Mouse (Mus musculus): ENCODE data around the gene Gm8947. TPM values are rescaled to one million over a fixed set of nuclear protein-coding genes. Genes with fewer than 3 reads are reported as not detected.
"Not testable (repeated sequence)": the region's sequence is repeated elsewhere in the genome, so short reads cannot be mapped to it uniquely, and the experiment has no call there.

The Gm8947 gene
- not detected in 2 replicates for polyA plus RNA-seq (2015; fragmentation: Nextera tagmentation; extraction: Ambion mirVana)

DNA sequence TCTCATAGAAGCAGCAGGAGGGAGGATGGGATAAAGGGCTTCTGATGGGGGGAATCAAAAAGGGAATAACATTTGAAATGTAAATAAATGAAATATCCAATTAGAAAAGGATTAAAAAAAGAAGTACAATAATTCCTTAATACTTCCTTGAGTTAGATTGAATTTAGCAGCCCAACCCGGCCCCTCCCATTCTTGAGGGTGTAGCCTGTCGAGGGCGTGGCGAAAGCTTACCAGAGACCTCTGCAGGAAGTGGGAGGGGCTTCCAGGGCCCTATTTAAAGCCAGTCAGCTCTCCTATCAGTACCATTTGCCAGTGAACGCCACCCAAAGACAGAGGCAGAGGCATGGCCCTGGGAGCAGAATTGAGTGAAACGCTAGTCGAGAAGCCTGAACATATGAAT is at the start of gene Gm8947:
Gene Gm8947, plus strand, starts transcription at position 302 of the 400 bp plus-strand sequence.
- not testable (repeated sequence) for H3K4me2 ChIP-seq (ENCODE audit: low read length); ATAC-seq; H3K27ac ChIP-seq (ENCODE audit: low read length); H3K27me3 ChIP-seq (replicated peaks; ENCODE audit: control insufficient read depth, insufficient read depth, low read length); H3K9ac ChIP-seq (replicated peaks; ENCODE audit: low read depth, low read length); H3K4me3 ChIP-seq (replicated peaks; ENCODE audit: low read length); H3K4me1 ChIP-seq (replicated peaks; ENCODE audit: control insufficient read depth, insufficient read depth, low read length); H3K36me3 ChIP-seq (ENCODE audit: control insufficient read depth, insufficient read depth); H3K9me3 ChIP-seq (ENCODE audit: control insufficient read depth, low read length)
- no CpG with 5 or more reads among the region's 7 CpGs for WGBS

DNA sequence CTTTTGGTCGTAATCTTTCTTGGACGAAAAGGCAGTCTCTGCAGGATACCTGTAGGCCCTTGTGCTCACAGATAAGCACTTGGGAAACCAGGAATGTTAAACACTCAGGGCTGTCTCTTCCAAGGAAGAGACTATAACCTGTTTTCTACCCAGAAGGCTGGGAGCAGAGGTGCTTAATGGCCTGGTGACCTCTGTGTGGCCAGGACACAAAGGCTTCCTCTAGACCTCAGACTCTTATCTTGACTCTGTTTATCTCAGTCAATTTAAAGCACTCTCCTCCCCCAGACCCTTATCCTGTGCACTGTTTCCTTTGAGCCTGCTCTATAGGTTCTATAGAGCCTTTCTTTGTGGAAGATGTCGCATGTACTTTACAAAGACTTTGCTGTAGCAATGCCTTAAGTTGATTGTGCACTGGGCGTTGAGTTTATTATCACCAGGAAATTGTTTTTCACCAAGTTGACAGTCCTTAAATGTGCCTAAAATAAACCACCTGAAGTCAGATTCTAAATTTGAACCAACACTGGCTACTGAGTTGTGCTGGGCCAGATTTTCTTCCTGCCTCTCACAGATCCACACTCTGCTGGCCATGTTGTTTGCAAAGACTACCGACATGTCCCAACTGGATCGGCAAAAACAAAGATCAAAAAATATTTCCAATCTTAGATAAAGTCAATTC is 47.6 kb upstream of the Gm8947 start:
- no peak overlapping the region for H3K4me2 ChIP-seq (ENCODE audit: low read length)
- WGBS: 79% methylated on average over 6 of the region's 6 CpGs
- no peaks in the 10 kb centered on the region for H3K27me3 ChIP-seq (replicated peaks; ENCODE audit: control insufficient read depth, insufficient read depth, low read length)
- no peak for ATAC-seq
- H3K27ac ChIP-seq (ENCODE audit: low read length): no peak overlapping the region
- no peaks in the 10 kb centered on the region for H3K4me1 ChIP-seq (replicated peaks; ENCODE audit: control insufficient read depth, insufficient read depth, low read length)
- no peak overlapping the region for H3K9ac ChIP-seq (replicated peaks; ENCODE audit: low read depth, low read length)
- H3K36me3 ChIP-seq (ENCODE audit: control insufficient read depth, insufficient read depth): no peaks in the 10 kb centered on the region
- H3K9me3 ChIP-seq (ENCODE audit: control insufficient read depth, low read length): no peaks in the 10 kb centered on the region
- no peak overlapping the region for H3K4me3 ChIP-seq (replicated peaks; ENCODE audit: low read length)

DNA sequence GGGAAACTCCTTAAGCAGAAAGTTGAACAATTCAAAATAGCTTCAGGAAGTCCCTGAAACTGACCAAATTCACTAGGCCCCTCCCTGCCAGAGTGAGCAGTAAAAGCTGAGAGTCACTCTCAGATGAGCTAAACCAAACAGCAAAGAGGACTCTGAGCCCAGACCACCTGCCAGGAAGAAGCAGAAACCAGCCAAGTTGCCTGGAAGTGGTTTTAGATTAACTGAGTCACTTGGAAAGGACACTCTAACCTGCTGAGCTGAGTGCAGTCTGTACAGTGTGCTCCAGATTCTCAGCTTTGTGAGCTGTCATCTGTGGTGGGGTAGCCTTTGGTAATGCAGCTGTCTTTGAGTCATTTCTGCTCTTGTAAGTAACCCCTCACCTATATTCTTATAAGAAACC is 44.4 kb upstream of the Gm8947 start:
- H3K4me2 ChIP-seq (ENCODE audit: low read length): no peak overlapping the region
- no peaks in the 10 kb centered on the region for H3K27me3 ChIP-seq (replicated peaks; ENCODE audit: control insufficient read depth, insufficient read depth, low read length)
- no peak overlapping the region for H3K4me3 ChIP-seq (replicated peaks; ENCODE audit: low read length)
- H3K9me3 ChIP-seq (ENCODE audit: control insufficient read depth, low read length): no peaks in the 10 kb centered on the region
- ATAC-seq: no peak
- H3K27ac ChIP-seq (ENCODE audit: low read length): no peak overlapping the region
- H3K4me1 ChIP-seq (replicated peaks; ENCODE audit: control insufficient read depth, insufficient read depth, low read length): no peaks in the 10 kb centered on the region
- no peak overlapping the region for H3K9ac ChIP-seq (replicated peaks; ENCODE audit: low read depth, low read length)
- no peaks in the 10 kb centered on the region for H3K36me3 ChIP-seq (ENCODE audit: control insufficient read depth, insufficient read depth)

- WGBS: 93% methylated on average over 7 of the region's 7 CpGs
- no peaks in the 10 kb centered on the region for H3K9me3 ChIP-seq (ENCODE audit: control insufficient read depth, low read length)
These were observed 42.0 kb upstream of the Gm8947 start for GRCm38 (mm10) chr1:151150211-151150610.

DNA sequence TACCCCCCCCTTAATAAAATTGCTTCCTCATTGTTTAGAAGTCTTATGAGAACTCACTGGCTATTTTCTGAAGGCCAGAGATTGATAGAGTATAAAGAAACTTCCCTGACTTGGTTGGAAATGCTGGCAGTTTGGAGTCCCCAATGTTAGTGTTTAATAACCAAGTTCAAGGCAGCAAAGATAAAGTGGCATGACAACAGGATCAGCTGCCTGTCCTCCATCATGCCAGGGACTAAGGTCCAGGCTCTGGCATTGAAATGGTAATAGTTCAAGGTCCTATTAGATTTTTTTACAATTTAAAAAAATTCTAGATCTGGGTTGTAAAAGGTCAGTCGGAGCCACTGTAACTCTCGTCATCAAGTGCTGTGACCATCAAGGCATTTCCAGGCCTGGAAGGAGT is 41.1 kb upstream of the Gm8947 start:
- no peaks in the 10 kb centered on the region for H3K4me1 ChIP-seq (replicated peaks; ENCODE audit: control insufficient read depth, insufficient read depth, low read length)
- H3K9ac ChIP-seq (replicated peaks; ENCODE audit: low read depth, low read length): no peak overlapping the region
- H3K9me3 ChIP-seq (ENCODE audit: control insufficient read depth, low read length): no peaks in the 10 kb centered on the region
- no peak overlapping the region for H3K4me2 ChIP-seq (ENCODE audit: low read length)
- no peaks in the 10 kb centered on the region for H3K36me3 ChIP-seq (ENCODE audit: control insufficient read depth, insufficient read depth)
- ATAC-seq: no peak
- no peaks in the 10 kb centered on the region for H3K27me3 ChIP-seq (replicated peaks; ENCODE audit: control insufficient read depth, insufficient read depth, low read length)
- no peak overlapping the region for H3K4me3 ChIP-seq (replicated peaks; ENCODE audit: low read length)
- no peak overlapping the region for H3K27ac ChIP-seq (ENCODE audit: low read length)
- WGBS: 69% methylated on average over 2 of the region's 2 CpGs

More at GRCm38 (mm10) chr1:151150211-151150610, 42.0 kb upstream of the Gm8947 start:
- ATAC-seq: no peak
- H3K36me3 ChIP-seq (ENCODE audit: control insufficient read depth, insufficient read depth): no peaks in the 10 kb centered on the region
- H3K9ac ChIP-seq (replicated peaks; ENCODE audit: low read depth, low read length): no peak overlapping the region
- H3K27ac ChIP-seq (ENCODE audit: low read length): no peak overlapping the region
- H3K4me3 ChIP-seq (replicated peaks; ENCODE audit: low read length): no peak overlapping the region
- no peaks in the 10 kb centered on the region for H3K4me1 ChIP-seq (replicated peaks; ENCODE audit: control insufficient read depth, insufficient read depth, low read length)
- no peaks in the 10 kb centered on the region for H3K27me3 ChIP-seq (replicated peaks; ENCODE audit: control insufficient read depth, insufficient read depth, low read length)
- H3K4me2 ChIP-seq (ENCODE audit: low read length): no peak overlapping the region

- no peak overlapping the region for H3K4me3 ChIP-seq (replicated peaks; ENCODE audit: low read length)
- WGBS: 69% methylated on average over 6 of the region's 6 CpGs
- H3K9ac ChIP-seq (replicated peaks; ENCODE audit: low read depth, low read length): no peak overlapping the region
- no peaks in the 10 kb centered on the region for H3K36me3 ChIP-seq (ENCODE audit: control insufficient read depth, insufficient read depth)
- H3K4me2 ChIP-seq (ENCODE audit: low read length): no peak overlapping the region
- H3K27ac ChIP-seq (ENCODE audit: low read length): no peak overlapping the region
- ATAC-seq: no peak
- H3K4me1 ChIP-seq (replicated peaks; ENCODE audit: control insufficient read depth, insufficient read depth, low read length): peaks cover 5% of the 10 kb centered on the region
- no peaks in the 10 kb centered on the region for H3K9me3 ChIP-seq (ENCODE audit: control insufficient read depth, low read length)
- H3K27me3 ChIP-seq (replicated peaks; ENCODE audit: control insufficient read depth, insufficient read depth, low read length): no peaks in the 10 kb centered on the region
These were observed 39.0 kb upstream of the Gm8947 start for GRCm38 (mm10) chr1:151153056-151153652.

- not testable (repeated sequence) for H3K4me1 ChIP-seq (replicated peaks; ENCODE audit: control insufficient read depth, insufficient read depth, low read length); H3K36me3 ChIP-seq (ENCODE audit: control insufficient read depth, insufficient read depth); H3K9me3 ChIP-seq (ENCODE audit: control insufficient read depth, low read length); ATAC-seq; H3K4me3 ChIP-seq (replicated peaks; ENCODE audit: low read length); H3K27me3 ChIP-seq (replicated peaks; ENCODE audit: control insufficient read depth, insufficient read depth, low read length); H3K9ac ChIP-seq (replicated peaks; ENCODE audit: low read depth, low read length); H3K27ac ChIP-seq (ENCODE audit: low read length); H3K4me2 ChIP-seq (ENCODE audit: low read length)
- WGBS: 91% methylated on average over 9 of the region's 9 CpGs
These were observed 38.0 kb upstream of the Gm8947 start for GRCm38 (mm10) chr1:151154131-151154530.

GRCm38 (mm10) chr1:151156129-151156528 is 36.0 kb upstream of the Gm8947 start:
- no peak overlapping the region for H3K27ac ChIP-seq (ENCODE audit: low read length)
- H3K4me3 ChIP-seq (replicated peaks; ENCODE audit: low read length): no peak overlapping the region
- 93% methylated on average over 3 of the region's 3 CpGs for whole genome bisulfite sequencing
- H3K4me2 ChIP-seq (ENCODE audit: low read length): no peak overlapping the region
- H3K4me1 ChIP-seq (replicated peaks; ENCODE audit: control insufficient read depth, insufficient read depth, low read length): peaks cover 5% of the 10 kb centered on the region
- no peak for ATAC-seq
- no peaks in the 10 kb centered on the region for H3K36me3 ChIP-seq (ENCODE audit: control insufficient read depth, insufficient read depth)
- no peaks in the 10 kb centered on the region for H3K27me3 ChIP-seq (replicated peaks; ENCODE audit: control insufficient read depth, insufficient read depth, low read length)
- H3K9ac ChIP-seq (replicated peaks; ENCODE audit: low read depth, low read length): no peak overlapping the region
- H3K9me3 ChIP-seq (ENCODE audit: control insufficient read depth, low read length): no peaks in the 10 kb centered on the region

- Histone ChIP-seq H3K36me3 (ENCODE audit: control insufficient read depth, insufficient read depth) (no peaks in the 10 kb centered on the region), H3K27me3 (replicated peaks; ENCODE audit: control insufficient read depth, insufficient read depth, low read length) (no peaks in the 10 kb centered on the region), H3K27ac (ENCODE audit: low read length) (no peak overlapping the region), H3K4me1 (replicated peaks; ENCODE audit: control insufficient read depth, insufficient read depth, low read length) (peaks cover 8% of the 10 kb centered on the region), H3K4me3 (replicated peaks; ENCODE audit: low read length) (no peak overlapping the region), H3K4me2 (ENCODE audit: low read length) (no peak overlapping the region), H3K9ac (replicated peaks; ENCODE audit: low read depth, low read length) (no peak overlapping the region), H3K9me3 (ENCODE audit: control insufficient read depth, low read length) (no peaks in the 10 kb centered on the region)
- ATAC-seq: no peak
- 66% methylated on average over 7 of the region's 7 CpGs for WGBS
These were observed 35.2 kb upstream of the Gm8947 start for GRCm38 (mm10) chr1:151156777-151157632.

Data from forebrain, embryonic 16.5 days (tissue).